Mouse (Mus musculus) erythroblast, embryonic 14.5 days (primary cell): ENCODE results near the gene Yipf2.

Experiments used
- GATA1 ChIP-seq: IDR thresholded peaks from 2 replicates; pipeline ENCODE4 v1.6.1; 2012; ENCODE audit warnings: low read length, inconsistent platforms, mixed read lengths
- TAL1 ChIP-seq: IDR thresholded peaks from 3 replicates; pipeline ENCODE4 v1.6.1; 2012; ENCODE audit warnings: low read length, inconsistent platforms, mixed read lengths

DNA sequence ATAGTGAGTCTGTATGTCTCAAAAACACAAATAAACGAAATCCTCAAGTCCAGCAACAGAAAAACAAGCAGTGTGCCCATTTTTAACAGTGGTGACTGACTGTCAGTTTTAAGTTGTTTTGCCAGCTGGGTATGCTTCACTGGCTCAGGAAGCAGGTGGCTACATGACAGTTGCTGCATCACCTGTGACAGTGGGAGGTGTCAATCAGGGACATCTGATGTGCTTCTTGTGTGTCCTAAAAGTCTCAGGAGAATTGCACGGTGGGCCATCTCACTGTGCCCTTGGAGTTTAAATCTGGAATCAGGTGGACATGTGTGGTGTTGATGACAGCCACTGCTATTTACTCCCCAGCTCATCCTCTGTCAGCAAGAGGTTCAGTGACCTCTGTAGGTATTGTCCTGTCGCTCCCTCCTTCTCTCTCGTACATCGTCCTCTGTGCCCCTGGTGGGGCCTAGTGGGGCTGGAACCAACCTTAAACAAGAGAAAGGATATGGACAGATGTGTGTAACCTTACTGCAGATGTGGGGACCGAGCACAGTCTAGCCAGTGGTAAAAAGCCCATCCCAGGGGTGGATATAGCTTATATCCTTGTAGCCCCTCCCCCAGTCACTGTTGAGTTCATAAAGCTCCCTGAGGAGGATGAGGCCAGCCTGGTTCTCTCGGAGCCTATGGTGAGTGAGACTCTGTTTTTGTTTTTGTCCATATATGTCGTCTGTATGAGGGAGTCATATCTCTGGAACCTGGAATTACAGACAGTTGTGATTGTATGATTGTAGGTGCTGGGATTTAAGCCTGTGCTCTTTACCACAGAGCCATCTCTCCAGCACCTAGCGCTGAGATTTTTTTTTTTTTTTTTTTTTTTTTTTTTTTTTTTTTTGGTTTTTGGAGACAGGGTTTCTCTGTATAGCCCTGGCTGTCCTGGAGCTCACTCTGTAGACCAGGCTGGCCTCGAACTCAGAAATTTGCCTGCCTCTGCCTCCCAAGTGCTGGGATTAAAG lies 33.0 kb upstream of the Yipf2 start:
- TF ChIP-seq TAL1, result no peak
- TF ChIP-seq GATA1, result no peak
